Mouse (Mus musculus): ENCODE results near the gene Nfatc3. TPM values are rescaled to one million over a fixed set of nuclear protein-coding genes. Genes with fewer than 3 reads are reported as not detected.
A peak's percentile ranks its signal among the peaks of the same experiment; 100 is the strongest.
"Not testable (repeated sequence)": the region's sequence is repeated elsewhere in the genome, so short reads cannot be mapped to it uniquely, and the experiment has no call there.

Nfatc3 gene
- 3.2 and 5.3 TPM in 2 replicates for polyA plus RNA-seq (2015; fragmentation: Nextera tagmentation; extraction: Ambion mirVana)

GRCm38 (mm10) chr8:106058731-106059612 is at the start of gene Nfatc3:
TSS of gene Nfatc3 (plus strand) at chr8:106058840.
- peak within 1 kb of the TSS; percentile 86 for H3K9ac ChIP-seq (replicated peaks; ENCODE audit: low read depth, low read length)
- peak within 1 kb of the TSS; percentile 88 for H3K4me2 ChIP-seq (ENCODE audit: low read length)
- peak within 1 kb of the TSS; percentile 91 for H3K27ac ChIP-seq (ENCODE audit: low read length)
- H3K27me3 ChIP-seq (replicated peaks; ENCODE audit: control insufficient read depth, insufficient read depth, low read length): no peaks in the 10 kb centered on the region
- ATAC-seq: peak; percentile 99
- no peaks in the 10 kb centered on the region for H3K9me3 ChIP-seq (ENCODE audit: control insufficient read depth, low read length)
- peak within 1 kb of the TSS; percentile 94 for H3K4me3 ChIP-seq (replicated peaks; ENCODE audit: low read length)
- WGBS: under 1% methylated on average over 52 of the region's 52 CpGs
- H3K4me1 ChIP-seq (replicated peaks; ENCODE audit: control insufficient read depth, insufficient read depth, low read length): peaks cover 21% of the 10 kb centered on the region
- no peaks in the 10 kb centered on the region for H3K36me3 ChIP-seq (ENCODE audit: control insufficient read depth, insufficient read depth)

- Histone ChIP-seq H3K9ac (replicated peaks; ENCODE audit: low read depth, low read length) (peak overlapping the region; percentile 89), H3K4me1 (replicated peaks; ENCODE audit: control insufficient read depth, insufficient read depth, low read length) (peaks cover 15% of the 10 kb centered on the region), H3K27me3 (replicated peaks; ENCODE audit: control insufficient read depth, insufficient read depth, low read length) (no peaks in the 10 kb centered on the region), H3K36me3 (ENCODE audit: control insufficient read depth, insufficient read depth) (peaks cover 1% of the 10 kb centered on the region; the same call in 1 of the 2 replicates), H3K4me2 (ENCODE audit: low read length) (peak overlapping the region; percentile 86), H3K4me3 (replicated peaks; ENCODE audit: low read length) (peak overlapping the region; percentile 95), H3K9me3 (ENCODE audit: control insufficient read depth, low read length) (no peaks in the 10 kb centered on the region), H3K27ac (ENCODE audit: low read length) (peak overlapping the region; percentile 76)
- peak; percentile 98 for ATAC-seq
- WGBS: under 1% methylated on average over 74 of the region's 74 CpGs
These were observed 47.6 kb upstream of the Nfatc3 start for GRCm38 (mm10) chr8:106010748-106011642.

DNA sequence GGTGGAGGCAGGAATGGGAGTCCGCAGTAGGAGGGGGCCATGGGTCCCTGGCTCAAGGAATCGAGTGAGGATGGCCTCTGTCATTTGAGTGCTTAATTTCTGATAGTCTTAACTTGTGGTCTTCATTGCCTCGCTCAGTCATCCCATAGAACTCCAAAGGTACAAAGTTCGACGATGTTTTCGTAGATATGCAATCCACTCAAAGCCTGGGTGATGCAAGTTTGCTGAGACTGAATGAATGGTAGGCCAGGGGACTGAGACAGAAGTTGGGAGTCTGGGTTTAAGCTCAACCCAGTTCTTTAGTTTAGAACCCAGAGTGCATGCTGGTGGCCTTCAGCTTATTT is 47.0 kb upstream of the Nfatc3 start, which contains the start of gene Ddx28:
Ddx28 (minus strand) TSS at position 240 of the 344 bp plus-strand sequence.
- H3K4me3 ChIP-seq (replicated peaks; ENCODE audit: low read length): peak within 1 kb of the TSS; percentile 95
- peak within 1 kb of the TSS; percentile 86 for H3K4me2 ChIP-seq (ENCODE audit: low read length)
- no peaks in the 10 kb centered on the region for H3K9me3 ChIP-seq (ENCODE audit: control insufficient read depth, low read length)
- H3K27ac ChIP-seq (ENCODE audit: low read length): peak within 1 kb of the TSS; percentile 76
- peaks cover 3% of the 10 kb centered on the region; the same call in 1 of the 2 replicates for H3K36me3 ChIP-seq (ENCODE audit: control insufficient read depth, insufficient read depth)
- WGBS: 2% methylated on average over 6 of the region's 6 CpGs
- peak; percentile 16; the same call in 1 of the 2 replicates for ATAC-seq
- peak within 1 kb of the TSS; percentile 89 for H3K9ac ChIP-seq (replicated peaks; ENCODE audit: low read depth, low read length)
- peaks cover 15% of the 10 kb centered on the region for H3K4me1 ChIP-seq (replicated peaks; ENCODE audit: control insufficient read depth, insufficient read depth, low read length)
- H3K27me3 ChIP-seq (replicated peaks; ENCODE audit: control insufficient read depth, insufficient read depth, low read length): no peaks in the 10 kb centered on the region

GRCm38 (mm10) chr8:106012203-106012602 is 46.4 kb upstream of the Nfatc3 start:
- 87% methylated on average over 8 of the region's 8 CpGs for WGBS
- not testable (repeated sequence) for H3K27me3 ChIP-seq (replicated peaks; ENCODE audit: control insufficient read depth, insufficient read depth, low read length); H3K9ac ChIP-seq (replicated peaks; ENCODE audit: low read depth, low read length); ATAC-seq; H3K36me3 ChIP-seq (ENCODE audit: control insufficient read depth, insufficient read depth); H3K27ac ChIP-seq (ENCODE audit: low read length); H3K9me3 ChIP-seq (ENCODE audit: control insufficient read depth, low read length); H3K4me3 ChIP-seq (replicated peaks; ENCODE audit: low read length)
- Histone ChIP-seq H3K4me1 (replicated peaks; ENCODE audit: control insufficient read depth, insufficient read depth, low read length) (peaks cover 15% of the 10 kb centered on the region), H3K4me2 (ENCODE audit: low read length) (peak overlapping the region; percentile 86)

GRCm38 (mm10) chr8:106016284-106016683 is 42.4 kb upstream of the Nfatc3 start:
- WGBS: 96% methylated on average over 6 of the region's 6 CpGs
- Histone ChIP-seq H3K27ac (ENCODE audit: low read length) (no peak overlapping the region), H3K4me3 (replicated peaks; ENCODE audit: low read length) (no peak overlapping the region)

GRCm38 (mm10) chr8:106017130-106017529 is 41.5 kb upstream of the Nfatc3 start:
- no peak for ATAC-seq
- H3K9me3 ChIP-seq (ENCODE audit: control insufficient read depth, low read length): no peaks in the 10 kb centered on the region
- H3K9ac ChIP-seq (replicated peaks; ENCODE audit: low read depth, low read length): no peak overlapping the region
- H3K27me3 ChIP-seq (replicated peaks; ENCODE audit: control insufficient read depth, insufficient read depth, low read length): no peaks in the 10 kb centered on the region
- no peaks in the 10 kb centered on the region; the same call in 1 of the 2 replicates for H3K4me1 ChIP-seq (replicated peaks; ENCODE audit: control insufficient read depth, insufficient read depth, low read length)
- WGBS: 94% methylated on average over 7 of the region's 7 CpGs
- no peak overlapping the region for H3K27ac ChIP-seq (ENCODE audit: low read length)
- H3K4me2 ChIP-seq (ENCODE audit: low read length): no peak overlapping the region
- H3K4me3 ChIP-seq (replicated peaks; ENCODE audit: low read length): no peak overlapping the region
- H3K36me3 ChIP-seq (ENCODE audit: control insufficient read depth, insufficient read depth): peaks cover 3% of the 10 kb centered on the region; the same call in 1 of the 2 replicates

More at GRCm38 (mm10) chr8:106016284-106016683, 42.4 kb upstream of the Nfatc3 start:
- Histone ChIP-seq H3K9ac (replicated peaks; ENCODE audit: low read depth, low read length) (no peak overlapping the region), H3K36me3 (ENCODE audit: control insufficient read depth, insufficient read depth) (peaks cover 3% of the 10 kb centered on the region; the same call in 1 of the 2 replicates), H3K27me3 (replicated peaks; ENCODE audit: control insufficient read depth, insufficient read depth, low read length) (no peaks in the 10 kb centered on the region), H3K9me3 (ENCODE audit: control insufficient read depth, low read length) (no peaks in the 10 kb centered on the region), H3K4me2 (ENCODE audit: low read length) (no peak overlapping the region), H3K4me1 (replicated peaks; ENCODE audit: control insufficient read depth, insufficient read depth, low read length) (peaks cover 6% of the 10 kb centered on the region)
- no peak for ATAC-seq

GRCm38 (mm10) chr8:106018039-106018438 is 40.6 kb upstream of the Nfatc3 start:
- Histone ChIP-seq H3K36me3 (ENCODE audit: control insufficient read depth, insufficient read depth) (peaks cover 3% of the 10 kb centered on the region; the same call in 1 of the 2 replicates), H3K27ac (ENCODE audit: low read length) (no peak overlapping the region), H3K4me2 (ENCODE audit: low read length) (no peak overlapping the region), H3K4me3 (replicated peaks; ENCODE audit: low read length) (no peak overlapping the region), H3K4me1 (replicated peaks; ENCODE audit: control insufficient read depth, insufficient read depth, low read length) (no peaks in the 10 kb centered on the region), H3K9ac (replicated peaks; ENCODE audit: low read depth, low read length) (no peak overlapping the region), H3K27me3 (replicated peaks; ENCODE audit: control insufficient read depth, insufficient read depth, low read length) (no peaks in the 10 kb centered on the region), H3K9me3 (ENCODE audit: control insufficient read depth, low read length) (no peaks in the 10 kb centered on the region)
- ATAC-seq: no peak
- 97% methylated on average over 3 of the region's 3 CpGs for WGBS

GRCm38 (mm10) chr8:106022483-106022882 is 36.2 kb upstream of the Nfatc3 start:
- ATAC-seq: peak; percentile 73
- H3K27ac ChIP-seq (ENCODE audit: low read length): no peak overlapping the region

GRCm38 (mm10) chr8:106038721-106039120 is 19.9 kb upstream of the Nfatc3 start:
- Histone ChIP-seq H3K36me3 (ENCODE audit: control insufficient read depth, insufficient read depth) (0 out of 2 replicates have a peak, but pooled peaks cover 3% of the 10 kb centered on the region), H3K9ac (replicated peaks; ENCODE audit: low read depth, low read length) (no peak overlapping the region), H3K4me3 (replicated peaks; ENCODE audit: low read length) (no peak overlapping the region), H3K9me3 (ENCODE audit: control insufficient read depth, low read length) (no peaks in the 10 kb centered on the region), H3K27me3 (replicated peaks; ENCODE audit: control insufficient read depth, insufficient read depth, low read length) (no peaks in the 10 kb centered on the region), H3K27ac (ENCODE audit: low read length) (no peak overlapping the region), H3K4me2 (ENCODE audit: low read length) (no peak overlapping the region), H3K4me1 (replicated peaks; ENCODE audit: control insufficient read depth, insufficient read depth, low read length) (no peaks in the 10 kb centered on the region)
- ATAC-seq: no peak
- WGBS: 92% methylated on average over 10 of the region's 10 CpGs

More at GRCm38 (mm10) chr8:106022483-106022882, 36.2 kb upstream of the Nfatc3 start:
- H3K9ac ChIP-seq (replicated peaks; ENCODE audit: low read depth, low read length): no peak overlapping the region
- no peaks in the 10 kb centered on the region for H3K4me1 ChIP-seq (replicated peaks; ENCODE audit: control insufficient read depth, insufficient read depth, low read length)
- H3K36me3 ChIP-seq (ENCODE audit: control insufficient read depth, insufficient read depth): no peaks in the 10 kb centered on the region
- no peaks in the 10 kb centered on the region for H3K27me3 ChIP-seq (replicated peaks; ENCODE audit: control insufficient read depth, insufficient read depth, low read length)
- no peak overlapping the region for H3K4me2 ChIP-seq (ENCODE audit: low read length)
- no peaks in the 10 kb centered on the region for H3K9me3 ChIP-seq (ENCODE audit: control insufficient read depth, low read length)
- no peak overlapping the region for H3K4me3 ChIP-seq (replicated peaks; ENCODE audit: low read length)

Data from forebrain, embryonic 16.5 days (tissue).